Mouse (Mus musculus): ENCODE results near the gene Rnf141. TPM values are rescaled to one million over a fixed set of nuclear protein-coding genes. Genes with fewer than 3 reads are reported as not detected.

Rnf141 gene
- polyA plus RNA-seq, 1 experiment: 12.4 TPM

GRCm38 (mm10) chr7:110821653-110822052 is 22.6 kb downstream of the Rnf141 start:
- Histone ChIP-seq H3K4me3 (ENCODE audit: extremely low read depth, insufficient read depth, insufficient read length) (no peak overlapping the region), H3K36me3 (ENCODE audit: control insufficient read depth, insufficient read depth, low read length) (peaks cover 14% of the 10 kb centered on the region), H3K27me3 (ENCODE audit: control insufficient read depth, insufficient read depth, low read length) (no peaks in the 10 kb centered on the region), H3K27ac (ENCODE audit: insufficient read depth, low read length) (no peak overlapping the region), H3K4me1 (ENCODE audit: control insufficient read depth, insufficient read depth, insufficient read length) (peaks cover 2% of the 10 kb centered on the region; the same call in 1 of the 2 replicates)
- 79% methylated on average over 3 of the region's 3 CpGs for WGBS
- DNase-seq (ENCODE audit: low read depth in 1 of 2, low spot score in 2 of 2): no peak
- TF ChIP-seq CTCF (IDR thresholded peaks at IDR 0.05; ENCODE audit: extremely low read depth, insufficient read depth, insufficient read length, insufficient replicate concordance) (no peak), POLR2A (IDR thresholded peaks at IDR 0.05; ENCODE audit: low read depth, low read length) (no peak)

- Histone ChIP-seq H3K4me1 (ENCODE audit: control insufficient read depth, insufficient read depth, insufficient read length) (peaks cover 2% of the 10 kb centered on the region; the same call in 1 of the 2 replicates), H3K4me3 (ENCODE audit: extremely low read depth, insufficient read depth, insufficient read length) (no peak overlapping the region), H3K36me3 (ENCODE audit: control insufficient read depth, insufficient read depth, low read length) (peaks cover 14% of the 10 kb centered on the region), H3K27ac (ENCODE audit: insufficient read depth, low read length) (no peak overlapping the region), H3K27me3 (ENCODE audit: control insufficient read depth, insufficient read depth, low read length) (no peaks in the 10 kb centered on the region)
- DNase-seq (ENCODE audit: low read depth in 1 of 2, low spot score in 2 of 2): no peak
- WGBS: 91% methylated on average over 5 of the region's 5 CpGs
- TF ChIP-seq CTCF (IDR thresholded peaks at IDR 0.05; ENCODE audit: extremely low read depth, insufficient read depth, insufficient read length, insufficient replicate concordance): no peak
- TF ChIP-seq POLR2A (IDR thresholded peaks at IDR 0.05; ENCODE audit: low read depth, low read length): no peak
Observed at GRCm38 (mm10) chr7:110821068-110821467, 23.2 kb downstream of the Rnf141 start.

GRCm38 (mm10) chr7:110818787-110819350 is 25.4 kb downstream of the Rnf141 start:
- no peak overlapping the region for H3K4me3 ChIP-seq (ENCODE audit: extremely low read depth, insufficient read depth, insufficient read length)
- no peak overlapping the region for H3K27ac ChIP-seq (ENCODE audit: insufficient read depth, low read length)
- WGBS: 79% methylated on average over 11 of the region's 11 CpGs
- no peaks in the 10 kb centered on the region for H3K27me3 ChIP-seq (ENCODE audit: control insufficient read depth, insufficient read depth, low read length)
- H3K4me1 ChIP-seq (ENCODE audit: control insufficient read depth, insufficient read depth, insufficient read length): no peaks in the 10 kb centered on the region
- peaks cover 12% of the 10 kb centered on the region for H3K36me3 ChIP-seq (ENCODE audit: control insufficient read depth, insufficient read depth, low read length)
- DNase-seq (ENCODE audit: low read depth in 1 of 2, low spot score in 2 of 2): no peak
- TF ChIP-seq CTCF (IDR thresholded peaks at IDR 0.05; ENCODE audit: extremely low read depth, insufficient read depth, insufficient read length, insufficient replicate concordance) (no peak), POLR2A (IDR thresholded peaks at IDR 0.05; ENCODE audit: low read depth, low read length) (no peak)

GRCm38 (mm10) chr7:110818206-110818605 is 26.1 kb downstream of the Rnf141 start:
- 79% methylated on average over 6 of the region's 6 CpGs for WGBS
- H3K4me3 ChIP-seq (ENCODE audit: extremely low read depth, insufficient read depth, insufficient read length): no peak overlapping the region
- H3K36me3 ChIP-seq (ENCODE audit: control insufficient read depth, insufficient read depth, low read length): peaks cover 11% of the 10 kb centered on the region
- TF ChIP-seq CTCF (IDR thresholded peaks at IDR 0.05; ENCODE audit: extremely low read depth, insufficient read depth, insufficient read length, insufficient replicate concordance) (no peak), POLR2A (IDR thresholded peaks at IDR 0.05; ENCODE audit: low read depth, low read length) (no peak)
- H3K4me1 ChIP-seq (ENCODE audit: control insufficient read depth, insufficient read depth, insufficient read length): no peaks in the 10 kb centered on the region
- no peaks in the 10 kb centered on the region for H3K27me3 ChIP-seq (ENCODE audit: control insufficient read depth, insufficient read depth, low read length)
- H3K27ac ChIP-seq (ENCODE audit: insufficient read depth, low read length): no peak overlapping the region
- no peak for DNase-seq (ENCODE audit: low read depth in 1 of 2, low spot score in 2 of 2)

GRCm38 (mm10) chr7:110816037-110816436 is 28.2 kb downstream of the Rnf141 start:
- H3K27ac ChIP-seq (ENCODE audit: insufficient read depth, low read length): no peak overlapping the region
- peak; percentile 42 to 45 for DNase-seq (ENCODE audit: low read depth in 1 of 2, low spot score in 2 of 2)
- no peaks in the 10 kb centered on the region for H3K4me1 ChIP-seq (ENCODE audit: control insufficient read depth, insufficient read depth, insufficient read length)
- WGBS: 67% methylated on average over 5 of the region's 5 CpGs
- no peaks in the 10 kb centered on the region for H3K27me3 ChIP-seq (ENCODE audit: control insufficient read depth, insufficient read depth, low read length)
- TF ChIP-seq POLR2A (IDR thresholded peaks at IDR 0.05; ENCODE audit: low read depth, low read length): no peak
- peak; percentile 68; the same call in 1 of the 2 replicates for TF ChIP-seq CTCF (IDR thresholded peaks at IDR 0.05; ENCODE audit: extremely low read depth, insufficient read depth, insufficient read length, insufficient replicate concordance)
- H3K4me3 ChIP-seq (ENCODE audit: extremely low read depth, insufficient read depth, insufficient read length): no peak overlapping the region
- H3K36me3 ChIP-seq (ENCODE audit: control insufficient read depth, insufficient read depth, low read length): peaks cover 10% of the 10 kb centered on the region

GRCm38 (mm10) chr7:110813983-110814382 is 30.3 kb downstream of the Rnf141 start:
- Histone ChIP-seq H3K27me3 (ENCODE audit: control insufficient read depth, insufficient read depth, low read length) (no peaks in the 10 kb centered on the region), H3K27ac (ENCODE audit: insufficient read depth, low read length) (no peak overlapping the region), H3K4me3 (ENCODE audit: extremely low read depth, insufficient read depth, insufficient read length) (no peak overlapping the region), H3K36me3 (ENCODE audit: control insufficient read depth, insufficient read depth, low read length) (peaks cover 12% of the 10 kb centered on the region), H3K4me1 (ENCODE audit: control insufficient read depth, insufficient read depth, insufficient read length) (no peaks in the 10 kb centered on the region)
- WGBS: 88% methylated on average over 1 of the region's 1 CpGs
- no peak for DNase-seq (ENCODE audit: low read depth in 1 of 2, low spot score in 2 of 2)
- TF ChIP-seq CTCF (IDR thresholded peaks at IDR 0.05; ENCODE audit: extremely low read depth, insufficient read depth, insufficient read length, insufficient replicate concordance): no peak
- TF ChIP-seq POLR2A (IDR thresholded peaks at IDR 0.05; ENCODE audit: low read depth, low read length): no peak

GRCm38 (mm10) chr7:110811529-110811928 is 32.7 kb downstream of the Rnf141 start:
- peaks cover 13% of the 10 kb centered on the region for H3K36me3 ChIP-seq (ENCODE audit: control insufficient read depth, insufficient read depth, low read length)
- no peaks in the 10 kb centered on the region for H3K27me3 ChIP-seq (ENCODE audit: control insufficient read depth, insufficient read depth, low read length)
- TF ChIP-seq CTCF (IDR thresholded peaks at IDR 0.05; ENCODE audit: extremely low read depth, insufficient read depth, insufficient read length, insufficient replicate concordance) (no peak), POLR2A (IDR thresholded peaks at IDR 0.05; ENCODE audit: low read depth, low read length) (no peak)
- DNase-seq (ENCODE audit: low read depth in 1 of 2, low spot score in 2 of 2): no peak
- 85% methylated on average over 5 of the region's 5 CpGs for WGBS
- H3K4me3 ChIP-seq (ENCODE audit: extremely low read depth, insufficient read depth, insufficient read length): no peak overlapping the region
- H3K4me1 ChIP-seq (ENCODE audit: control insufficient read depth, insufficient read depth, insufficient read length): no peaks in the 10 kb centered on the region
- H3K27ac ChIP-seq (ENCODE audit: insufficient read depth, low read length): no peak overlapping the region
